Mouse (Mus musculus): ENCODE data around the gene Ccdc117. TPM values are rescaled to one million over a fixed set of nuclear protein-coding genes. Genes with fewer than 3 reads are reported as not detected.
"Not testable (repeated sequence)": the region's sequence is repeated elsewhere in the genome, so short reads cannot be mapped to it uniquely, and the experiment has no call there.

Gene Ccdc117
- polyA plus RNA-seq, 1 experiment from 2014 or later, result 29.6 TPM

DNA sequence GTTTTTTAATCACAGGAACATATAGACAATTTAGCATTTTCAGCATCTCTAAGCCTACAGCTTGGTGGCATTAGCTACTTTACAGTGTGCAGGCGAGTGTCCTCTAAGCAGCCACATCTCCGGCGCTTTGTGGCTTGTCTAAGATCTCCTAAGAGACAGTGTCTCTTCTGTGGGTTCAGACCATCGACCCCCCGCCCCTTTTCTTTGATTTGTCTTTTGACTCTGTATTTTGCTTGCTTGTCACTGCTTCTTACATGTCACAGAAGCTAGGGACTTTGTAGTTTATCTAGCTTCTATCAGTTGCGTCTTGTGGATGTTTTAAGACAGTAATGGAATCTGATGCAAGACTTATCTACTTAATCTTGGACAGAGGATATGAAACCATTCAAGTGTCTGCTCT, 24.6 kb downstream of the Ccdc117 start:
- no peaks in the 10 kb centered on the region for H3K27me3 ChIP-seq
- ATAC-seq (ENCODE audit: insufficient number of reproducible peaks, insufficient read depth, low FRiP score, low TSS enrichment), result no peak
- H3K4me1 ChIP-seq, result peaks cover 5% of the 10 kb centered on the region; the same call in 1 of the 2 replicates
- no peak overlapping the region for H3K9ac ChIP-seq
- H3K36me3 ChIP-seq, result no peaks in the 10 kb centered on the region
- H3K4me2 ChIP-seq (replicated peaks), result no peak overlapping the region
- H3K4me3 ChIP-seq, result no peak overlapping the region
- no peaks in the 10 kb centered on the region for H3K9me3 ChIP-seq
- no peak overlapping the region for H3K27ac ChIP-seq
- WGBS, result 80% methylated on average over 6 of the region's 6 CpGs

DNA sequence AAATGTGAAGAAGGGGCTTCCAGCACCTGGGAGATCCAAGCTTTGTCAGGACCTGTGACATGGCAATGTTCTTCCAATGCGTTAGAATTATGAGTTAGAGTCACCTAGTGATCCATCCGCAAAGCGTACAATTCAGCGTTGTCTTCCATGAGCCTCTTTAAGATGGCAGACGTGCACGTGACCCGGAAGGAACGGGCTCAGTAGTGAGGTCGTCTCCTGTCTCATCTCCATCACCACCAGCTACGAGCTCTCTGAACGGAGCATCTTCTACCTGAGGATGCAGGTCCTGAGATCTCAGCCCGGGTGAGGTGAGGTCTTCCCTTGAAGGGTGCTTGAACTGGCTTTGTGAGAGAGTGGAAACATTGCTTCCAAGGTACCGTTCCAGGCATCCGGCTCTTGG, 25.4 kb downstream of the Ccdc117 start:
- H3K4me1 ChIP-seq, result no peaks in the 10 kb centered on the region
- ATAC-seq (ENCODE audit: insufficient number of reproducible peaks, insufficient read depth, low FRiP score, low TSS enrichment), result no peak
- no peaks in the 10 kb centered on the region for H3K9me3 ChIP-seq
- WGBS, result 92% methylated on average over 14 of the region's 14 CpGs
- H3K36me3 ChIP-seq, result no peaks in the 10 kb centered on the region
- H3K27ac ChIP-seq, result no peak overlapping the region
- no peak overlapping the region for H3K4me3 ChIP-seq
- H3K9ac ChIP-seq, result no peak overlapping the region
- H3K27me3 ChIP-seq, result no peaks in the 10 kb centered on the region
- no peak overlapping the region for H3K4me2 ChIP-seq (replicated peaks)

DNA sequence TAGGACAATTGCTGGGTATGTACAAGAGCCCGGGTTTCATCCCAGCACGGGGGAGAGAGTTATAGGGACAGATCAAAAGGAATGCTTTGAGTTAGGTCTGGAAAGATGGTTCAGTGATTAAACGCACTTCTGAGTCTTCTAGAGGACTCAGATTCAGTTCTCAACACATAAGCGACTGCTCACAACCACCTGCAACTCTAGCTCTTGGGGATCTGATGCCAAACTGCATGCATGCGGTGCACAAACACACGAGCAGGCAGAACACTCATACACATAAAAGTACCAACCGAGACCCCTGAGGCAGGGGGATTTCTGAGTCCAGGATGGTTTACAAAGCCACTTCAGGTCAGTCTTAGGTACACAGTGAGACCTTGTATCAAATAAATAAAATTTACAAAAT, 25.8 kb downstream of the Ccdc117 start:
- WGBS, result 76% methylated on average over 7 of the region's 7 CpGs
- H3K27me3 ChIP-seq, result no peaks in the 10 kb centered on the region

DNA sequence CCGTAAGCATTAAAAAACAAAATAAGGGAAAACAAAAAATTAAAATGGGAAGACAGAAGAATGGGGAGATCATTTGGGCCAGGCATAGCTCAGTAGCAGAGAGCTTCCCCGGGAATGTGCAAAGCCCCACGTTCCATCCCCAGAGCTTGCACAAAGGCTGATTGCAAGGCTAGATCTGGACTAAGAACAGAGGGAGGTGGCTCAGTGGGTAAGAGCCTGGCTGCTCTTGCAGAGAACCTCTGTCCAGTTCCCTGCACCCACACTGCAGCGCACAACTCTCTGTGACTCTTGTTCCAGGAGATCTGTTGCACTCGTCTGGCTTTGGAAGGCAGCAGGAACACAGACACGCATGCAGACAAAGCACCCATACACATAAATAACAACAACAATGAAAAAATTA, 26.3 kb downstream of the Ccdc117 start:
- Histone ChIP-seq H3K4me2 (replicated peaks) (no peak overlapping the region), H3K36me3 (no peaks in the 10 kb centered on the region), H3K27me3 (no peaks in the 10 kb centered on the region), H3K27ac (no peak overlapping the region), H3K4me3 (no peak overlapping the region), H3K9me3 (no peaks in the 10 kb centered on the region), H3K4me1 (no peaks in the 10 kb centered on the region), H3K9ac (no peak overlapping the region)
- WGBS, result 79% methylated on average over 6 of the region's 6 CpGs
- no peak for ATAC-seq (ENCODE audit: insufficient number of reproducible peaks, insufficient read depth, low FRiP score, low TSS enrichment)

More for the DNA sequence above, 25.8 kb downstream of the Ccdc117 start:
- no peak overlapping the region for H3K4me3 ChIP-seq
- no peak overlapping the region for H3K27ac ChIP-seq
- no peaks in the 10 kb centered on the region for H3K9me3 ChIP-seq
- H3K4me1 ChIP-seq, result no peaks in the 10 kb centered on the region
- no peak overlapping the region for H3K9ac ChIP-seq
- no peak overlapping the region for H3K4me2 ChIP-seq (replicated peaks)
- no peak for ATAC-seq (ENCODE audit: insufficient number of reproducible peaks, insufficient read depth, low FRiP score, low TSS enrichment)
- H3K36me3 ChIP-seq, result no peaks in the 10 kb centered on the region

DNA sequence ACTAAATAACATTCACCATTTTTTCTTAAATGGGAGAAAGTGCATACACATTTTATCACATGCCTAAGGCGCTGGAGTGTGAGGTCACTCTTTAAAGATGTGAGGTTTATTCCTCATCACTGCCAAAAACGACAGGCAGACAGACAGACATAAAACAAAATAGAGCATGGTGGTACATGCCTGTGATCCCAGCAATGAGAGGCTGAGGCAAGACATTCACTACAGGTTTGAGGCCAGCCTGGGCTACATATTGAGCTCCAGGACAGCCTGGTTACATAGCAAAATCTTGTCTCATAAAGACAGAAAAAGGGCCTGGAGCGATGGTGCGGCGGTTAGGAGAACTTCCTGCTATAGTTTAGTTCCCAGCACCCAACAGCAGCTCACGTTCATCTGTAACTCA, 26.8 kb downstream of the Ccdc117 start:
- Histone ChIP-seq H3K9ac (no peak overlapping the region), H3K9me3 (no peaks in the 10 kb centered on the region), H3K4me2 (replicated peaks) (no peak overlapping the region), H3K27me3 (no peaks in the 10 kb centered on the region), H3K36me3 (no peaks in the 10 kb centered on the region), H3K4me3 (no peak overlapping the region), H3K4me1 (no peaks in the 10 kb centered on the region), H3K27ac (no peak overlapping the region)
- 68% methylated on average over 6 of the region's 6 CpGs for WGBS
- no peak for ATAC-seq (ENCODE audit: insufficient number of reproducible peaks, insufficient read depth, low FRiP score, low TSS enrichment)

DNA sequence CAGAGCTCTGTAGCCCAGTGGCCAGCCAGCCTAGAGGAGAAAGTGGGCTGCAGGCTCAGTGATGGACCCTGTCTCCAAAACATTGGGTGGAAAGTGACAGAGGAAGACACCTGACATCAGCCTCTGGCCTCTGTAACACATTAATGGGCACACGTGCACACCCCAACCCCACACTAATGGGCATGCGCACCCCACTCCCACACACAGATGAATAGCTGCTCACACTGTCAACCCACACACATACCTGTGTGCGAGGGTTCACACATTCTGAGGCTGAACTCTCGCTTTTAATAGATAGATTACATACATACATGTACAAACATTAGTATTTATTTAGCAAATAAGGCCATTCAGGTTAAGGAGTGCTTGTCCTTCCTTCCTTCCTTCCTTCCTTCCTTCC, 27.9 kb downstream of the Ccdc117 start:
- Histone ChIP-seq H3K27me3 (no peaks in the 10 kb centered on the region), H3K9me3 (no peaks in the 10 kb centered on the region), H3K4me2 (replicated peaks) (no peak overlapping the region), H3K4me1 (no peaks in the 10 kb centered on the region), H3K9ac (no peak overlapping the region), H3K27ac (no peak overlapping the region), H3K36me3 (no peaks in the 10 kb centered on the region), H3K4me3 (no peak overlapping the region)
- WGBS, result 86% methylated on average over 4 of the region's 4 CpGs
- no peak for ATAC-seq (ENCODE audit: insufficient number of reproducible peaks, insufficient read depth, low FRiP score, low TSS enrichment)

DNA sequence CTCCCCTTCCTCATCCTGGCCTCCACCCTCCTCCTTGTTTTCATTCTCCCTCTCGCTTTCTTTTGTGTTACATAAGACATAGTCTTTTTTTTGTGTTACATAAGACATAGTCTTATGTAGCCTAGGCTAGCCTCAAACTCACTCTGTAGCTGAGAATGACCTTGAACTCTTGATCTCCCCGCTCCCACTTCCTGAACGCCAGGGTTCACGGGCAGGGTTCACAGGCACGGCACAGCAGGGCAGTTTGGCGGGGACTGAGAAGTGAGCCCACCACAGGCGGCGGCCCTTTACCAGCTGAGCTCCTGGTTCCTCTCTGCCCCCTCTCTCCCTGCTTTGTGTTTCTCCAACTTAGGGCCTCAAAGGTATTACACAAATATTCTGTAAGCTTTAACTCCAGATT, 29.0 kb downstream of the Ccdc117 start:
- WGBS, result 82% methylated on average over 8 of the region's 8 CpGs
- ATAC-seq (ENCODE audit: insufficient number of reproducible peaks, insufficient read depth, low FRiP score, low TSS enrichment), result no peak
- Histone ChIP-seq H3K4me2 (replicated peaks) (no peak overlapping the region), H3K27me3 (no peaks in the 10 kb centered on the region), H3K4me1 (no peaks in the 10 kb centered on the region), H3K36me3 (no peaks in the 10 kb centered on the region), H3K9ac (no peak overlapping the region), H3K9me3 (no peaks in the 10 kb centered on the region), H3K27ac (no peak overlapping the region), H3K4me3 (no peak overlapping the region)

DNA sequence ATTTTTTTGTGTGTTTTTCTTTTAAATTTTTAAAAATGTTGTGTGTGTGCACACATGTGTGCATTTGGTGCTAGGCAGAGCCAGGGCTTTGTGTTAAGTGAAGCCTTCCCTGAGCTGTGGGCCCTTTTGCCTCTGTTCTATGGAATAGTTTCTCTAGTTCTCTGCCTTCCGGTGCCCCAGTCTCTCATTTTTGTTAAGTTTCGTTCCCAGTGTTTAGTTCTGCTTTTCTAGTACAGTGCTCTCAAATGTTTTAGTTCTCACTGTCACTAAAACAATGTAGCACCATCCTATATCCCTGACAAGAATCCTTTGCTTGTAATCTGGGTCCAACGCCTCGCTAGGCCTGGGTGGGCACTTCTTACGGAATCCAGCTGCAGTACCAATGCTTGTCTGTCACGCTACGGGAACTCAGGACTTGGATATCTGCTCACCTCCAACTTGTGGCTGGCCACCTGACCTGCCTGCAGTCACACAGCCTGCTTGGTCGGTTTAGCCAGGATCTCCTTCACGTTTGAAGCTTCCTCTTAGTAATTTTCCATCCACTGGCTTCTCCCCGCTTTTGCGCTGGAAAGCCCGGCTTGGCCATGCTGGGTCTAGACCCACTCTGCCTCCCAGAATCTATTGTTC, 29.8 kb downstream of the Ccdc117 start:
- Histone ChIP-seq H3K36me3 (no peaks in the 10 kb centered on the region), H3K27me3 (no peaks in the 10 kb centered on the region), H3K4me2 (replicated peaks) (no peak overlapping the region), H3K4me3 (no peak overlapping the region), H3K9ac (no peak overlapping the region), H3K4me1 (no peaks in the 10 kb centered on the region), H3K27ac (no peak overlapping the region), H3K9me3 (no peaks in the 10 kb centered on the region)
- 75% methylated on average over 12 of the region's 12 CpGs for WGBS
- no peak for ATAC-seq (ENCODE audit: insufficient number of reproducible peaks, insufficient read depth, low FRiP score, low TSS enrichment)

DNA sequence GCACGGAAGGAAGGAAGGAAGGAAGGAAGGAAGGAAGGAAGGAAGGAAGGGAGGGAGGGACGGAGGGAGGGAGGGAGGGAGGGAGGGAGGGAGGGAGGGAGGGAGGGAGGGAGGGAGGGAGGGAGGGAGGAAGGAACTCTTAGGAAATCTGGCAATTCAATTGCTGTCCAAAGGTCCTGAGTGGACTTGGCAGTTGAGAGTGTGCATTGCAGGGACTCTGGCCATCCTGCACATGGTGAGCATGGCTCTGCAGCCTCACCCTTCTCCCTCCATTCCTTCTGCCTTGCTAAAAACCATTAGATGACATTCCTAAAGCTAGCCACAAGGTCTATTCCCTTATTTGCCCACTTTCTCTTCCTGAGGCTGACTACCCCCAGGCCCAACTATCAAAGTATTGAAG, 31.3 kb downstream of the Ccdc117 start:
- not testable (repeated sequence) for H3K9me3 ChIP-seq; H3K27ac ChIP-seq; H3K27me3 ChIP-seq; H3K4me2 ChIP-seq (replicated peaks); H3K4me3 ChIP-seq; H3K4me1 ChIP-seq; H3K36me3 ChIP-seq; H3K9ac ChIP-seq; ATAC-seq (ENCODE audit: insufficient number of reproducible peaks, insufficient read depth, low FRiP score, low TSS enrichment)
- WGBS, result no CpG with 5 or more reads among the region's 2 CpGs

DNA sequence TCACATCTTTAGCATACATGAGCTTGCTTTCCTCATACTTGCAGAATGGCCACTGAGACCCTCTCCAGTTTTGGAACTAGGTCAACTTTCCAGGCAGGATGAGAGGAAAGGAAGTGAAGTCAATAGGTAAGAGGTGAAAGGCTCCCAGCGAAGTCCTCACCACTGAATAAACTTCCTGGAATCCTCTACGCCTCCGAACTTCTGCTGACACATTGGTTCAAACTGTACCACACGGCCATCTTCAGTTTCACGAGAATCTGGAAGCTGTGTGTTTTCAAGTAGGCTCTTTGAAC, 31.9 kb downstream of the Ccdc117 start:
- H3K4me3 ChIP-seq, result no peak overlapping the region
- no peaks in the 10 kb centered on the region for H3K27me3 ChIP-seq
- 86% methylated on average over 5 of the region's 5 CpGs for WGBS
- no peak for ATAC-seq (ENCODE audit: insufficient number of reproducible peaks, insufficient read depth, low FRiP score, low TSS enrichment)
- no peaks in the 10 kb centered on the region for H3K36me3 ChIP-seq
- no peaks in the 10 kb centered on the region for H3K9me3 ChIP-seq
- no peak overlapping the region for H3K4me2 ChIP-seq (replicated peaks)
- H3K4me1 ChIP-seq, result no peaks in the 10 kb centered on the region
- H3K9ac ChIP-seq, result no peak overlapping the region
- no peak overlapping the region for H3K27ac ChIP-seq

DNA sequence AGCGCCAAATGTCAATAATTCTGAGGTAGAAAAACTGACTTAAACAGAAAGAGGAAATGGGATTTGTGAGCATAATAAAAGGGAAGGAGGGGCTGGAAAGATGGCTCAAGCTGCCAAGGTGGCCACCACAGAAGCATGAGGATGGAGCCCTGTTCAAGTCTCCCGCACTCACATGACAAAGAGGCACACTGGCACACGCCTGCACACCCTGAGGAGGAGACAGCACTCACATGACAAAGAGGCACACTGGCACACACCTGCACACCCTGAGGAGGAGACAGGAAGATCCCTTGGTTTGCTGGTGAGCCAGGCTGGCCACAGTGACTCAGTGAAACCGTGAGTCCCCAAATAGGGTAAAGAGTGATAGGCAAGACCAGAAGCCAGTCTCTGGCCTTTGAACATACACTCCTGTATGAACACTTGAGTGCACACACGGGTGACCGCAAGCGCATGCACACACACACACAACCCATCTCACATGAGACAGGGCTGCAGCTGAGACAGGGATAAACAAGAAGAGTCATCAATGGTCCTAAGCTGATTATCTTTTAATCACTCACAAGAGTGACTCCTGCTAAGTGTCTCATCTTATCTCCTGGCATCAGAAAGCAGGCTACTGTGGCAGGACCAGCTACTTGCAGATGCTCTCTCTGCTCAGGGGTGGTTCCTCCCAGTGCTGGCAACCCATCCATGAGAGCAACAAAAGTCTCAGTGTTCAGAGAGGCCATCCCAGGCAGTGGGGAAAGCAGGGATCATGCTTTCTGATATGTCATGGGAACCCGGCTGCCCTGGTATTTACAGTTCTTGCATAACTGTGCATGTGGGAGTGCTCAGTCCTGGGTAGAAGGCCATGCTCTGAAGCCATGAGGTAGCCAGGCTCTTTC, 32.5 kb downstream of the Ccdc117 start:
- H3K4me3 ChIP-seq, result no peak overlapping the region
- H3K36me3 ChIP-seq, result no peaks in the 10 kb centered on the region
- WGBS, result 84% methylated on average over 8 of the region's 8 CpGs
- no peak overlapping the region for H3K27ac ChIP-seq
- no peak for ATAC-seq (ENCODE audit: insufficient number of reproducible peaks, insufficient read depth, low FRiP score, low TSS enrichment)
- H3K4me2 ChIP-seq (replicated peaks), result no peak overlapping the region
- no peak overlapping the region for H3K9ac ChIP-seq
- H3K9me3 ChIP-seq, result no peaks in the 10 kb centered on the region
- H3K4me1 ChIP-seq, result no peaks in the 10 kb centered on the region
- no peaks in the 10 kb centered on the region for H3K27me3 ChIP-seq

DNA sequence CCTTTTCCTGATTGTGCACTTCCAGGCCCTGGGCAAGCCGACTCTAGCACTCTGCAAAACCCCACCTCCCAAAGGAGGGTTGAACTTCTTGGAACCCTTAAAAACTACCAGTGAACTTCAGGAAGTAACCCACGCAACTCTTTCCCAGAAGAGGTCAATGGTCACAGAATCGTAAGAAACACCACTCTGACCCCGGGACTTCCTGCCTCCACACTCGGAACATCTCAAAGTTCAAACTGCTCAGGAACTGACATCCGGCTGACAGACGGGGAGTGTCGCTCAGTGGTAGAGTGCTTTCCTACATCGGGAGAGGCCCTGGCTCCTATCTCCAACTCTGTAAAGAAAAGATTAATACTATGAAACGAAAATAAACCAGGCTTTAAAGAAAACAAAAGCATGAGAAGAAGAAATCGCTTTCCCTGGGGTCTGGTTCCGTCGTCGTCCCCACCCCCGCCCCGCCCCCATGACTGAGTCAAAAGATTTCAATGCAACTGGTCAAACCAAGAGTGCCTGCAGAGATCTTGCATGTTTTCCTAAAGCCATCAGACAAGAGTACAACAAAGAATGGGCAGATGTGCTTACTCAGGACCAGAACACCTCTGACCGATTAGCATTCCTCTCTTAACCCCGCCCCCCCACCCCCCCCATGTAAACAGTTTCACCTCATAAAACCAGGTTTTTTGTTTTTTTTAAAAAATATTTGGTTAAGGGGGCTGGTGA, 36.0 kb downstream of the Ccdc117 start:
- Histone ChIP-seq H3K9ac (no peak overlapping the region), H3K36me3 (no peaks in the 10 kb centered on the region), H3K9me3 (no peaks in the 10 kb centered on the region), H3K27ac (no peak overlapping the region), H3K4me1 (no peaks in the 10 kb centered on the region), H3K4me2 (replicated peaks) (peak overlapping the region; percentile 33), H3K4me3 (0 out of 2 replicates have a peak overlapping the region, but pooled peaks have one; percentile 2), H3K27me3 (no peaks in the 10 kb centered on the region)
- no peak for ATAC-seq (ENCODE audit: insufficient number of reproducible peaks, insufficient read depth, low FRiP score, low TSS enrichment)
- WGBS, result 24% methylated on average over 18 of the region's 18 CpGs
